Mouse (Mus musculus): Measurements from ENCODE around the gene Nmi.

GRCm38 (mm10) chr2:51945812-51946211 lies 27.5 kb downstream of the Nmi start:
- TF ChIP-seq POLR2A (IDR thresholded peaks at IDR 0.05; ENCODE audit: insufficient read length, low read depth), result no peak
- TF ChIP-seq USF1 (IDR thresholded peaks at IDR 0.05; ENCODE audit: low read depth), result no peak
- no peak for TF ChIP-seq POLR2AphosphoS2 (IDR thresholded peaks at IDR 0.05; ENCODE audit: insufficient read length, low read depth)
- no peak for TF ChIP-seq TCF12 (IDR thresholded peaks at IDR 0.05; ENCODE audit: insufficient read depth, poor library complexity, severe bottlenecking)

Measured in myocyte (in vitro differentiated cells).